Mouse (Mus musculus): ENCODE results near the gene Elf2.
A peak's percentile ranks its signal among the peaks of the same experiment; 100 is the strongest.

Elf2 gene

GRCm38 (mm10) chr3:51340552-51341267, at the start of gene Elf2:
Elf2 (minus strand) TSS chr3:51340663.
- peak; percentile 85 for DNase-seq (ENCODE audit: low spot score)

GRCm38 (mm10) chr3:51388904-51389303, 48.4 kb upstream of the Elf2 start:
- no peak for DNase-seq (ENCODE audit: low spot score)

GRCm38 (mm10) chr3:51387868-51388381, 47.5 kb upstream of the Elf2 start:
- DNase-seq (ENCODE audit: low spot score): no peak

GRCm38 (mm10) chr3:51387134-51387451, 46.6 kb upstream of the Elf2 start:
- DNase-seq (ENCODE audit: low spot score): no peak

- DNase-seq (ENCODE audit: low spot score): no peak
Measured at GRCm38 (mm10) chr3:51386441-51387133, 46.1 kb upstream of the Elf2 start.

GRCm38 (mm10) chr3:51383409-51383808, 42.9 kb upstream of the Elf2 start:
- no peak for DNase-seq (ENCODE audit: low spot score)

- DNase-seq (ENCODE audit: low spot score): no peak
Measured at GRCm38 (mm10) chr3:51380660-51381014, 40.2 kb upstream of the Elf2 start.

GRCm38 (mm10) chr3:51379786-51380659, 39.6 kb upstream of the Elf2 start:
- DNase-seq (ENCODE audit: low spot score): no peak

GRCm38 (mm10) chr3:51378665-51378946, 38.1 kb upstream of the Elf2 start:
- DNase-seq (ENCODE audit: low spot score): no peak

GRCm38 (mm10) chr3:51377878-51378664, 37.6 kb upstream of the Elf2 start:
- no peak for DNase-seq (ENCODE audit: low spot score)

- DNase-seq (ENCODE audit: low spot score): peak; percentile 61
Measured at GRCm38 (mm10) chr3:51375307-51376265, 35.1 kb upstream of the Elf2 start.

- no peak for DNase-seq (ENCODE audit: low spot score)
Measured at GRCm38 (mm10) chr3:51373544-51373943, 33.1 kb upstream of the Elf2 start.

- DNase-seq (ENCODE audit: low spot score): no peak
Measured at GRCm38 (mm10) chr3:51372883-51373282, 32.4 kb upstream of the Elf2 start.

GRCm38 (mm10) chr3:51371826-51372225, 31.4 kb upstream of the Elf2 start:
- DNase-seq (ENCODE audit: low spot score): no peak

GRCm38 (mm10) chr3:51368011-51368410, 27.5 kb upstream of the Elf2 start:
- no peak for DNase-seq (ENCODE audit: low spot score)

- no peak for DNase-seq (ENCODE audit: low spot score)
Measured at GRCm38 (mm10) chr3:51366926-51367325, 26.5 kb upstream of the Elf2 start.

- DNase-seq (ENCODE audit: low spot score): no peak
Measured at GRCm38 (mm10) chr3:51365517-51365882, 25.0 kb upstream of the Elf2 start.

GRCm38 (mm10) chr3:51364703-51365516, 24.4 kb upstream of the Elf2 start:
- peak; percentile 83 for DNase-seq (ENCODE audit: low spot score)

GRCm38 (mm10) chr3:51361066-51361465, 20.6 kb upstream of the Elf2 start:
- no peak for DNase-seq (ENCODE audit: low spot score)
